Mouse (Mus musculus) inflammation-experienced regulatory T-cells, adult 16 weeks (primary cell): ENCODE data around the gene Trim30d. TPM values are rescaled to one million over a fixed set of nuclear protein-coding genes. Genes with fewer than 3 reads are reported as not detected.

Source experiments
- polyA plus RNA-seq: library from polyadenylated mRNA; unstranded; fragments of 100-300 nt; shearing (Covaris generic); gene quantifications from one replicate; pipeline ENCODE4 v1.2.1, GENCODE M21; 2017

The Trim30d gene
- polyA plus RNA-seq, result 28.0 TPM

GRCm38 (mm10) chr7:104507421-104508065 lies at the start of gene Trim30d:
TSS of gene Trim30d (minus strand) at chr7:104507849.

DNA sequence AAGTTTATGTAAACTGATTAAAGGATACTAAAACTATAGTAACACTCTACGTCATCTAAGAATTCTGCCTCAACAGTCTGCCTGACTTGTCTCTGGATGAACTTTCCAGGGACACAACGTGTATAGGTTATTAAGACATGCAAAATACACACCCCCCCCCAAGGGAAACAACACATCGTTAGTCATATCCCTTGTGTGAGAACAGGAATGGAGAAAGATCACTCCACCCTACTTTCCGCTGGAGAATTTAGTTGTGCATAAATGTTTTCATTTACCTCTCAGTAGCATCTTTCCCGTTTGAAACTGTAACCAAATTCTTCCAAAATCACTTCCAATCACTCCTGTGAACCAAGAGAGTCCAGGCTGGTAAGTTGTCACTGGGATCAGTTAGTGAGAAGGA lies 42.2 kb upstream of the Trim30d start, which contains the start of gene Olfr651:
Gene Olfr651 (plus strand): TSS at position 301 of the 400 bp plus-strand sequence.

DNA sequence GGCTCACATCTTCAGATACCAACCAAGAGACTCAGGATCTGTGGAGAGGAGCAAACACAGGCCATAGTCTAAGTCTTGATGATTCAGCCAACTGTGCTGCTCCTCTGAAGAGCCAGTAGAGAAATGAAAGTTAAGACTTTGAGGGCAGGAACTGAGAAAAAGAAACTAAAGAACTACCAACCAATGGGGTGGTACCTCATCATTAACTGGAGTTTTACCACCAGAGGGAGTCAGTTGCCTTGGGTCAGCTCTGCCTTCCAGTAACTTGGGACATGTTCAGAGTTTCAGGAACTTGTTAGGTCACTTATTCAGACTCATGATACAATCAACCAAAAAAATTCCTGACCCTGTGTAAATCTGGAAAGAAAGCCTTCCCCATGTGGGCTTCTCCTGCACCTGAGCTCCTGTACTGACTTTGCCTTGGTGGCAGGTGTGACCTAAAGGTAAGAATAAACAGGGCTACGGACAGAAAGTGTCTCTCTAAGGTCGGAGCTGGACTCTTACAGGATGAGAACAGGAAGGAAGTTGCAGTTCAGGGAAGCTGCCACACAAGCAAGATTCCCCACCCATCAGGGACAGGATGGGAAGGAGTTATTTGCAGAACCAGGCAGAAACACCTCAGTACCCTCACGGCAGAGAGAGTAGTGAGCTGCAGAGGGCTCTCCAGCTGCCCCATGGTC lies 42.4 kb downstream of the Trim30d start, which contains the start of gene Trim30a:
Gene Trim30a (minus strand): TSS at position 129 of the 680 bp plus-strand sequence.

Other genes starting within 250 kb of the Trim30d start
- 39.1 TPM for gene Trim5, start 219.8 kb downstream of the Trim30d start, polyA plus RNA-seq
- gene Trim12a, start 192.4 kb downstream of the Trim30d start, polyA plus RNA-seq, result 146 TPM
- gene Trim34b, start 178.4 kb downstream of the Trim30d start, polyA plus RNA-seq, result 0.78 TPM
- gene Trim12c, start 154.5 kb downstream of the Trim30d start, polyA plus RNA-seq, result 25.4 TPM
- gene Trim30b, start 138.0 kb downstream of the Trim30d start, polyA plus RNA-seq, result 1.3 TPM
- 1.1 TPM for gene Trim30c, start 107.0 kb downstream of the Trim30d start, polyA plus RNA-seq
- 67.1 TPM for gene Trim30a, start 42.7 kb downstream of the Trim30d start, polyA plus RNA-seq
- not detected for gene Olfr651, start 42.3 kb upstream of the Trim30d start, polyA plus RNA-seq
- gene Olfr652, start 53.1 kb upstream of the Trim30d start, polyA plus RNA-seq, result not detected
- gene Olfr653, start 69.5 kb upstream of the Trim30d start, polyA plus RNA-seq, result not detected
- gene Olfr654, start 79.2 kb upstream of the Trim30d start, polyA plus RNA-seq, result not detected
- gene Olfr655, start 93.9 kb upstream of the Trim30d start, polyA plus RNA-seq, result not detected
- gene Olfr656, start 106.1 kb upstream of the Trim30d start, polyA plus RNA-seq, result not detected
- not detected for gene Olfr657, start 116.9 kb upstream of the Trim30d start, polyA plus RNA-seq
- gene Olfr658, start 139.5 kb upstream of the Trim30d start, polyA plus RNA-seq, result not detected
- gene Olfr659, start 158.9 kb upstream of the Trim30d start, polyA plus RNA-seq, result 0.10 TPM
- not detected for gene Olfr661, start 178.7 kb upstream of the Trim30d start, polyA plus RNA-seq